Mouse (Mus musculus) NIH3T3 (cell line): ENCODE results near the gene Noct.

ENCODE experiments used
- DNase-seq: peaks from one replicate; pipeline ENCODE4 v3.0.0-alpha.2; 2012; ENCODE audit warnings: low read depth

Gene Noct

GRCm38 (mm10) chr3:51277201-51278150, 53.2 kb downstream of the Noct start:
- peak; percentile 94 for DNase-seq

GRCm38 (mm10) chr3:51278433-51278832, 54.2 kb downstream of the Noct start:
- DNase-seq, result no peak

GRCm38 (mm10) chr3:51281727-51282126, 57.5 kb downstream of the Noct start:
- no peak for DNase-seq

DNA sequence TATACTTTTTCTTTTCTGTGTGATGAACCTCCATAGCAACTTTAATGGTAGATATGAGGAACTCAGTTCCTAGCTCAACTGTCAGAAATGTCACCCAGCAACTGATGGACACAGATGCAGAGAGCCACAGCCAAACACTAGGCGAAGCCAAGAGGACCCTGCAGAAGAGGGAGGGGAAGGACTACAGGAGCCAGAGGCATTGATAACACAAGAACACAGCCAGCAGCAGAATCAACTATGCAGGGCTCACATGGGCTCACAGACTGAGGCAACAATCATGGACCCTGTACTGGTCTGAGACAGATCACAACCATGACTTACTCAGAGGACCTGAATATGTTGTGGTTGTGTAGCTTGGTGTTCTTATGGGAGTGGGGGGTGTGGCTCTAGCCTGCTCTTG, 60.1 kb downstream of the Noct start:
- no peak for DNase-seq

DNA sequence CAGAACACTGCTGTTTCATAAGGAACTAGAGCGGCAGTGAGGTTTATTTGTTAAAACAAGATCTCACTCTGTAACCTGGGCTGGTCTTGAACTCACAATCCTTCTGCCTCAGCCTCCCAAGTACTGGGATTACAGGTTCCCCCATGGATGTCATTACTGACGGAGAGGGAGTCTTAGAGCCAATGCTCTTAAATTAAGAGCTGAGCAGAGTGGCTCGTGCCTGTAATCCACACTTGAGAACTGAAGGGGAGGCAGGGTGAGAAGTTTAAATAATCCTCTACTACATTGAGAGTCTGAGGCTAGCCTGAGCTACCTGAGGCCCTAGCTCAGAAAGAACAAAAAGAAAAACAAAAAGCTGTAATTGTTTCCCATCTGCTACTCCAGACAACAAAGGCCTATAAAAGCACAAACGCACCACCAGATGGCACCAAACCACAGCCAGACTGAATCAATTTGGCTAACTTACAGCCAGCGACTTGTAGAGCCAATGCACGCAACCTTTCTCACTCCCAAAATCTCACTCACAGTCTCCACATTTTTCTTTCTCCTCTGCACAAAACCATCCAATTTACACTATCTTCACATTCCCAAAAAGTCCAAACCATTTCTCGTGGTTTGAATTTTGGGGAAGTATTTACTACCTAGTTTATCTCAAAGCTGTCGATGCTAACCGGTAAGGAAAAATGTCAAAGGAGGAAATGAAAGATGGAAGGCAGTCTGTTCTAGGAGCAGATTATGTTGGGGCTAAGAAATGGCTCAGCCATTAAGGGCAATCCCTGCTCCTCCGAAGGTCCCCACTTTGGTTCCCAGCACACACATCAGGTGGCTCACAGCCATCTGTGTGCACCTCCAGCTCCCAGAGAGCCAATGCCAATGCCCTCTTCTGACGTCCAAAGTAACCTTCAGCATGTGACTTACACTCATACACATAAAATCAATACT, 64.9 kb downstream of the Noct start:
- DNase-seq, result peak; percentile 93

- DNase-seq, result no peak
These were observed 70.0 kb downstream of the Noct start for GRCm38 (mm10) chr3:51294251-51294650.

DNA sequence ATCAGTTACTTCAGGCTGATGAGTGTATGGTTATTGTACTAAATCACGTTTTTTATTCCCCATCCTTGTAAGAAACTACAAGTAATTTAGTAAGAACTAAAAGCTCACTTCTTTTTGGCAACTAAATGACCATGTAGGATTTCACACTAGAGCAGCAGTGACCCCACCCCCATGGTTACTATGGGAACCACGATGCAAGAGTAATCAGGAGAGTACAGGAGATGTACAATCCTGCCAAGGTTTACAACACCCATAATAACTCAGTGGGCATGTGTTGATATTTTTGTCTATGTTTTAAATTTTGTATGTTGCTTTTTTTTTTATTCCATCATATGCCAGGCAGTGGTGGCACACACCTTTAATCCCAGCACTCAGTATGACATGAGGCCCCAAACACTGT, 71.0 kb downstream of the Noct start:
- DNase-seq, result peak; percentile 51

DNA sequence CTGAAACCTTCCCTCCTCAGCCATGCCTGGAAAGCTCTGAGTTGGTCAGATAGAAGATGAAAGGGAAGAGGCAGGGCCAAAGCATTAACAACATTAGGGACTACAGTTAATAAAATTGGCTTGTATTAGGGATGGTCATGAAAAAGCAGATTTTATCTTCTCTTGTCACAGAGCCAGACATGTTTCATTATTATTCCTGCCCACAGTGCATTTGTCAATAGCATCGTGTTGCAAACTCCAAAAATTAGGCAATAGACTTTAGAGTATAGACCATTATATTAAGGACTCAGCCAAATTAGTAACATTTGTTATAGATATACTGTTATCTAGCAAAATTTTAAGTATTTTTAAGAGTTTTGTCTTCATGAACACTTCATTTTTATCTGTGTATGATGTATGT, 72.5 kb downstream of the Noct start:
- DNase-seq, result peak; percentile 29
